Mouse (Mus musculus): ENCODE results near the gene Gm20388.

- TF ChIP-seq EP300 (IDR thresholded peaks at IDR 0.05; ENCODE audit: low read depth) (no peak), CTCF (IDR thresholded peaks at IDR 0.05; ENCODE audit: low read depth) (no peak)
Observed at GRCm38 (mm10) chr8:122817724-122818496, 2907.3 kb downstream of the Gm20388 start.
